Mouse (Mus musculus): ENCODE measurements around the gene L3mbtl4. TPM values are rescaled to one million over a fixed set of nuclear protein-coding genes. Genes with fewer than 3 reads are reported as not detected.

The L3mbtl4 gene
- total and polyA plus RNA-seq, 3 experiments: not detected

- TF ChIP-seq RAD21 (IDR thresholded peaks at IDR 0.05; ENCODE audit: low read depth, low read length): no peak
These were observed 33.4 kb upstream of the L3mbtl4 start (continued) for GRCm38 (mm10) chr17:68240171-68240570.

DNA sequence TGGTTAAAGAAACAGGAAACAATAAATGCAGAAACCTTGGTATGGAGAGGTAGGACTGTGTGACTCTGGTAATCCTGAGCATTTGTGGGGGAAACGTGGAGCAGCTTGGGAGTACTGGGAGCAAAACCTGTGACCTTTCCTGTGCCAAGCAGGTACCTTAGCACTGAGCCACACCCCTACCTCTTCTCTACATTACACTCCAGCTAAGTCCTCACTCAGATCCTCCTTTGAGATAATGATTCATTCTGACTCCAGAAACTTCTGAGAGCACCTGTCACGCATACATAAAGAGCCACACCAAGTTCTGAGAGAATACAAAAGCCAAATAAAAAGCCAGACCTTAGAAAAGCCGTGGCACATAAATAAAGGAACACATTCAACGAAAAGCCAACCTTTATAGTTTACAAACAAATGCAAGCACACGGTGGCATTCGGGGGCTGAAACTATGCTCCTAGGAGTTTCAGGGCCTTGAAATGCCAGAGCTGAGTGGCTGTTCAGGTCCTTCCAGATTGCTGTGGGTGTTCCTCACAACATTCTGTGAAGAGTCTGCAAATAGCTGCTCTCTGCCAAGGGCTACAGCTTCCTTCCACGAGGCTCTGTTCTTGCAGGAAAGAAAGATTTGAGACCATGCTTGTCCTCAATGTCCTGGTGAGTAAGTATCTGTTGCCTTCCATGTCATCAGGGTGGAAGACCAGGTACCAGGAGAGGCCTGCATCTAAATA, 8.6 kb upstream of the L3mbtl4 start:
- TF ChIP-seq ETS1 (conservative IDR thresholded peaks at IDR 0.05; ENCODE audit: low read depth, low read length) (no peak), E2F4 (IDR thresholded peaks at IDR 0.05; ENCODE audit: insufficient replicate concordance, low read depth, low read length) (no peak), CHD2 (IDR thresholded peaks at IDR 0.05; ENCODE audit: low read length) (no peak), ELF1 (IDR thresholded peaks at IDR 0.05; ENCODE audit: low read depth, low read length) (no peak), MEF2A (IDR thresholded peaks at IDR 0.05; ENCODE audit: borderline replicate concordance, low read depth, low read length) (no peak), EP300 (IDR thresholded peaks at IDR 0.05; ENCODE audit: low read length) (no peak), ZC3H11A (IDR thresholded peaks at IDR 0.05; ENCODE audit: low read depth, low read length) (no peak), BHLHE40 (IDR thresholded peaks at IDR 0.05; ENCODE audit: low read depth, low read length) (no peak), UBTF (IDR thresholded peaks at IDR 0.05; ENCODE audit: low read depth, low read length) (no peak), USF2 (conservative IDR thresholded peaks at IDR 0.05; ENCODE audit: low read depth, low read length) (no peak), JUND (conservative IDR thresholded peaks at IDR 0.05; ENCODE audit: low read depth, low read length) (no peak), POLR2A (IDR thresholded peaks at IDR 0.05; ENCODE audit: low read depth, low read length) (no peak), MAX (IDR thresholded peaks at IDR 0.05; ENCODE audit: low read length) (no peak)
- H3K36me3 ChIP-seq (replicated peaks in 1 of 2; ENCODE audit: control insufficient read depth in 1 of 2, insufficient read depth in 1 of 2, low read length in 1 of 2): no peaks in the 10 kb centered on the region
- no peak overlapping the region for H3K9ac ChIP-seq (ENCODE audit: insufficient read depth, low read depth)
- in situ Hi-C loops (cut with MboI; ENCODE audit: low pct_ligation_motif_present, low pct_unique_long_range_greater_than_20kb, low sequenced_read_pairs): no loop called here
- no peaks in the 10 kb centered on the region for H3K79me2 ChIP-seq (replicated peaks; ENCODE audit: control insufficient read depth, extremely low read depth, insufficient read depth, poor library complexity, severe bottlenecking)
- peaks cover 74% of the 10 kb centered on the region for H3K9me3 ChIP-seq (replicated peaks; ENCODE audit: low read length)
- dilution Hi-C loops (cut with MboI; ENCODE audit: extremely low pct_ligation_motif_present, extremely low pct_unique_long_range_greater_than_20kb, low sequenced_read_pairs): no loop called here
- no peak overlapping the region for H3K4me2 ChIP-seq (ENCODE audit: insufficient read depth, low read depth, poor library complexity, severe bottlenecking)
- no peak overlapping the region for H3K27ac ChIP-seq (ENCODE audit: insufficient read depth, low read depth)
- no peaks in the 10 kb centered on the region for H3K27me3 ChIP-seq (replicated peaks)
- no peaks in the 10 kb centered on the region for H3K4me1 ChIP-seq (ENCODE audit: control insufficient read depth in 1 of 2, insufficient read depth in 2 of 2)
- DNase-seq (ENCODE audit: extremely low read depth): no peak
- H3K4me3 ChIP-seq (replicated peaks in 1 of 3; ENCODE audit: low read depth in 2 of 3, low read length in 2 of 3, poor library complexity in 1 of 3): no peak overlapping the region

GRCm38 (mm10) chr17:68273954-68274353, 357 bp downstream of the L3mbtl4 start:
- DNase-seq (ENCODE audit: extremely low read depth): no peak
- no peak overlapping the region for H3K9ac ChIP-seq (ENCODE audit: insufficient read depth, low read depth)
- TF ChIP-seq RCOR1 (conservative IDR thresholded peaks at IDR 0.05; ENCODE audit: low read depth, low read length) (no peak), MYC (IDR thresholded peaks at IDR 0.05; ENCODE audit: low read depth, low read length) (no peak)
- H3K36me3 ChIP-seq (replicated peaks in 1 of 2; ENCODE audit: control insufficient read depth in 1 of 2, insufficient read depth in 1 of 2, low read length in 1 of 2): no peaks in the 10 kb centered on the region
- H3K4me2 ChIP-seq (ENCODE audit: insufficient read depth, low read depth, poor library complexity, severe bottlenecking): no peak overlapping the region
- no peaks in the 10 kb centered on the region for H3K27me3 ChIP-seq (replicated peaks)
- in situ Hi-C loops (cut with MboI; ENCODE audit: low pct_ligation_motif_present, low pct_unique_long_range_greater_than_20kb, low sequenced_read_pairs) (no loop called here), dilution Hi-C loops (cut with MboI; ENCODE audit: extremely low pct_ligation_motif_present, extremely low pct_unique_long_range_greater_than_20kb, low sequenced_read_pairs) (no loop called here)
- H3K9me3 ChIP-seq (replicated peaks; ENCODE audit: low read length): peaks cover 70% of the 10 kb centered on the region
- no peak overlapping the region for H3K4me3 ChIP-seq (replicated peaks in 1 of 3; ENCODE audit: low read depth in 2 of 3, low read length in 2 of 3, poor library complexity in 1 of 3)
- H3K79me2 ChIP-seq (replicated peaks; ENCODE audit: control insufficient read depth, extremely low read depth, insufficient read depth, poor library complexity, severe bottlenecking): no peaks in the 10 kb centered on the region
- no peaks in the 10 kb centered on the region for H3K4me1 ChIP-seq (ENCODE audit: control insufficient read depth in 1 of 2, insufficient read depth in 2 of 2)
- H3K27ac ChIP-seq (ENCODE audit: insufficient read depth, low read depth): no peak overlapping the region
